Mouse (Mus musculus) thymus, postnatal 4 days (tissue): ENCODE measurements around the gene Ppara.

Experiments
- DNase-seq: peaks from one replicate; pipeline ENCODE4 v3.0.0; 2021

The Ppara gene

GRCm38 (mm10) chr15:85810462-85810805, 75.7 kb downstream of the Ppara start:
- DNase-seq: no peak

DNA sequence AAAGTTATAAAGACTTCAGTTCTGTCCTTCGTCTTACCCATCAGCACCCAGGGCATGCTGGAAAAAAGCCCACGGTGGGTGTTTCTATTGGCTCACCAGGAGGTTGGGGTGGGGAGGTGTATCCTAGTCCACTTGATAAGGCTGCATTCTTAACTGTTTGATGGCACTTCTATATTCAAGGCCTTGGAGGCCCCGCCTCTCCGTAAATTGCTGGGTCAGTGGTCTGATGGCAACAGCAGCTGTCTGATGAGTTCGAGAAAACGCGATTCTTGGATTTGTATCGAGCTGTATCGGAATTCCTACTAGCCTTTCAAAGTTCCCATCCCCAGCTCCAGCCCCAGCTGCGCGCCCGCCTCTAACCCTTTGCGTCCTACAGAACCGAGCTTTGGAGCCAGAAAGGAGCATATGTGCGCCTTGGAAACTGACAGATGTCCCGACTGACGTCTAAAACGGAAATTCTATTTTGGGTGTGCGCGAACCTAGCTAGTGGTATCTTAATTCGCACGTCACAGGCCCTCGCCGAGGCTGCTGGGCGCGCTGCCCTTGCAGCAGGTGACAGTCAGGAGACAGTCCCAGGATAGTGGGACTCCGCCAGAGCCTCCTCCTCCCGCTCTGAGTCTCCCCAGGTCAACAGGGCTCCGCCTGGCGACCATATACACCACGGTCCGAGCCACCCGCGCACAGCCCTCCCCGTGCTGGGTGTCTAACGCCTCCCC, 76.2 kb downstream of the Ppara start:
- DNase-seq: peak; percentile 32

- DNase-seq: peak; percentile 100
Observed at GRCm38 (mm10) chr15:85811535-85812277, 76.9 kb downstream of the Ppara start, which contains the start of gene Cdpf1. Cdpf1 (minus strand) TSS chr15:85811697.

- DNase-seq: no peak
Observed at GRCm38 (mm10) chr15:85813428-85813827, 78.6 kb downstream of the Ppara start.

- peak; percentile 50 for DNase-seq
Observed at GRCm38 (mm10) chr15:85821203-85822010, 86.6 kb downstream of the Ppara start, which contains the start of gene Pkdrej. Pkdrej (minus strand) TSS chr15:85821734.

- DNase-seq: no peak
Observed at GRCm38 (mm10) chr15:85822011-85822359, 87.2 kb downstream of the Ppara start.

DNA sequence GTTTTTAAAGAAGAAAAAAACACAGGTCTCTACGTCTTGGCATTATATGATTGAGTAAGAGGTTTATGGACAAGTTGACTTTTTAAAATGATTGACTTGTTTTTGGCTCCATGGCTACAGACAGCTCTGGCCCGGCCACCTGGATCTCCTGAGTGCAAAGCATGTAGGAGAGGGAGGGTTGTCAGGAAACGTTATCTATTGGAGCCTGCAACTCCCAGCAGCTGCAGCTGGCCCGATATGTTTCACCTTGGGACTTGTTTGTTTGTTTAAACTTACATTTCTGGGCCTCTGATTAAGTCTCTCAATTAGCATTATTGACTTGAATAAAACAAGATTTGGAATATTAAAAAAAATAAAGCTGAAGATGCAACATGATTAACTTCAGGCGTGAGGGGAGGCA, 91.9 kb downstream of the Ppara start:
- no peak for DNase-seq

DNA sequence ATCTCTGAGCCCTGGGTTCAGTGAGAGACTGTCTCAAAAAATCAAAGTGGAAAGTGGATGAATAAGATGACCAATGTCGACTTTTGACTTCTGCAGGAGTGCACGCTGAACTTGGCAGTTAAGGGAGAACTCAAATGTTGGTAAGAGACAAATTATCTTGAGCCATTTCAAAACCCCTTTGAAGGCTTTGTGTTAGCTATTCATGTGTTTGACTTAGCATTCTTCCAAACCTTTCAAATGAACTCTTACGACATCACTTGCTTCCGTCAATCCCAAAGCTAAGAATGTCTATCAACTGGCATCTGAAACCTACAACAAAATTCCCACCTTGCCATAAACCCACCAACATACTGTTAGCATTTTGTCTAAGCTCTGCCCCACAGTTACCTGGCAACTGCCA, 93.3 kb downstream of the Ppara start:
- no peak for DNase-seq

DNA sequence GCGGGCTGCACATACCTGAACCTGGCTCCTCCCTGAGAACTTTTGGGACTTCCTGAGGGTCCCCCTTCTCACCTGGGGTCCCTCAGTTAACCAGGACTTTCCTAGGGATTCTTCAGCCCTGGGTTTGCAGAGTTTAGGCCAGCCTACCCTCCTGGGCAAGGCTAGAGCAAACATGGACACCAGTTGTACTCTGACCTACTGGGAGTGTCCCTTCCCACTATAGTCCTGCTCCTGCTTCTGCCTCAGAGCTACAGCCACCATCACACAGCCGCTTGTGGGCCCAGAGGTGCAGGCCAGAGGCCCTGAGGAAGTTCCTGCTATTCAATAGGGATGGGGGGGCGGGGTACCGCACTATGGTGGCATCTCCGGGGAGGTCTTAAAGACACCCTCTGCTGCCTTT, 94.7 kb downstream of the Ppara start:
- DNase-seq: no peak

- DNase-seq: peak; percentile 86
Observed at GRCm38 (mm10) chr15:85831954-85832590, 97.3 kb downstream of the Ppara start, which contains the start of gene Ttc38. Ttc38 (plus strand) TSS chr15:85832306.

DNA sequence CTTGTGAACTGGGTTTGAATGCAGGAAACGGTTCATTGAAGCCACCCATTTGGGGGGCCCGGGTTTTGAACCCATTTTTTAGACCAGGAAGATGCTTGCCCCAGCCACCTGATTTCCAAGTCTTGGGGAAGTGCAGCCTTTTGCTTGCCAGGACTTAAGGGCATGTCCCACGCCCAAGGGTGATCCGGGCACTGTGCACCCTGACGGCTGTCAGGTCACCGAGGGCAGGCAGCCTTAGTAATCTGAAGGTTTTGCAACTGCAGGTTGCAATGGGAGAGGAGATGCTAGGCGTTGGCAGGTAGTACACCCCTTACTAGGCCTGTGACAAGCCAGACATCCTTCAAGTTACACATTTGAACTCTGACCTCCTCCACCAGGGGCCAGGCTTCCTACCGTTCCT, 97.8 kb downstream of the Ppara start:
- DNase-seq: no peak

DNA sequence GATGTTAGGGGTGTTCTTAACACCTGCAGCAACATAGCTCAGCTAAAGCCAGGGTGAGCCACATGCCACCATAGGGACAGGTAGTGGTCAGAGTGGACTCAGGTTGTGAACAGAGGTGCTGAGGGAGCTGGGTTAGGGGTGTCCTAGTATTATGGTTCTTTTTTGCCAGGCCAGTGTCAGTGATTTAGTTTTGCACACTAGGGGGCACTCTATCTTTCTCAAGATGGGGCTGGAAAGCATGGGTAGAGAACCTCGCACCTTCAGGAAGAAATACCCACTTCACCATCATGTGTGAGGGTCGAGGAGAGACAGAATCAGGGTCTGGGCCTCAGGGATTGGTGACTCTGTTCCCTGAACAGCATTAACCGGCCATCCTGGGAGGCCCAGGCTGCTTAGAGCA, 100.6 kb downstream of the Ppara start:
- no peak for DNase-seq

DNA sequence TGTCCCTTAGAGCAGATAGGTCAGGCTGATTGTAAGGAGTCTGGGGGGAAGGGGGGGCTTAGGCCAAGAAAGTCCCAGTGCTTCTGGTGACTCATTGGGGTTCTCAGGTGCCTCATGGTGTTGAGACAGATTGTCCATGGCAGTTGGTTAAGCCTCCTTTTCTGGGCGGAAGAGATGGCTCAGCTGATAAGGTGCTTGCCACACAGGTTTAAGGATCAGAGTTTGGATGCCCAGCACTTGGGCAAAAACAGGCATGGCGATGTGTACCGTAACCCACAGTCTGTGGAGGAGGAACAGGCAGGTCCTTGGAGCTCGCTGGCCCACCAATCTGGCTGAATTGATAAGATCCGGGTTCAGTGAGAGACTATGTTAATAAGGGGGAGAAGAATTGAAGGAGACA, 102.1 kb downstream of the Ppara start:
- no peak for DNase-seq

DNA sequence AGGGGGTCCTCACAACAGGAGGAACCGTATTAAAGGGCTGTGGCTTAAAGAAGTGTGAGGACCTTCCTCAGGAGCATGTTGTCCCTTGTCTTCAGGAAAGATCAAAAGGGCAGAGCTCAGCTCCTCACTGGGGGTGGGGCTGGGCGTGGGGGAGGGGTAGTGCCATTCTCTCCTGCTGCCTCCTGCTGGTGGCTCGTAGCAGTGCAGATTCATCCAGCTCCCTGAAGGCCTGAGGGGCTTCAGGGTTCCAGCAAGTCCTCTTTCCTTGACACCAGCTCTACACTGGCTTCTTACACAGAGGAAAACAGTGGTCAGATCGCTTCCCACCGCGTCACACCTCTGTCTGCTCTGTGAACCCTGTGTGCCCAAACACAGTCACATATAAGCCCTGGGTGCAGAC, 106.2 kb downstream of the Ppara start:
- DNase-seq: peak; percentile 82

GRCm38 (mm10) chr15:85841796-85842360, 107.1 kb downstream of the Ppara start:
- no peak for DNase-seq

DNA sequence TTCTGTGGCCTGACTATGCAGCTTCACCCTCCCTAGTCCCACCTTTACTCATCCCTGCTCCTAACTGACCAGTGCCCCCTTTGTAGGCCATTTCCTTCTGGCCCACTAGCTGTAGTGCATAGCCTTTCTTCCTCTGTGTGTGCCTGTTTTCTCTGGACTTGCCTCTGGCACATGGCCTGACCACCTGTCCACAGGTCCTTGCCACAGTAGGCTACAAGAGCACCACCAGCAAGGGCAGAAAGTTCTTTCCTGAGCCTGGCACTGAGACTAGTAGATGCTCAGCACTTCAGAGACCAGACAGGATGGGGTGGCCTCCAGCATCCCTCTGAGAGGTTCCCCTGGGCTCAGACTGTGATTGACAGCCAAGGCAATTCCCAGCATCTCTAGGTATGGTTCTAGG, 110.3 kb downstream of the Ppara start:
- DNase-seq: no peak

GRCm38 (mm10) chr15:85851656-85852392, 117.0 kb downstream of the Ppara start:
- no peak for DNase-seq
